Mouse (Mus musculus) midbrain, postnatal 0 days (tissue): ENCODE results near the gene H2-M5. TPM values are rescaled to one million over a fixed set of nuclear protein-coding genes. Genes with fewer than 3 reads are reported as not detected.

Source experiments
- ATAC-seq: fragments of 200-750 bp; cut with Nextera tagmentation; 2 replicates; pipeline ENCODE4 v1.8.0; 2017; ENCODE audit warnings: moderate number of reproducible peaks, mild to moderate bottlenecking, moderate TSS enrichment, moderate library complexity; ENCODE audit not compliant: low FRiP score
- DNase-seq: peaks from one replicate; pipeline ENCODE4 v3.0.0-alpha.2; 2015; ENCODE audit warnings: low spot score
- H3K27ac ChIP-seq: fragments of 300-500 bp; sonication (generic); 2 replicates; pipeline ENCODE4 v1.5.1; 2014; ENCODE audit warnings: low read depth, mild to moderate bottlenecking, low read length, mixed read lengths
- H3K27me3 ChIP-seq: fragments of 300-500 bp; sonication (generic); 2 replicates; pipeline ENCODE4 v1.6.1; 2014; ENCODE audit warnings: low read length, control low read depth, mixed read lengths; ENCODE audit not compliant: insufficient read depth
- H3K36me3 ChIP-seq: fragments of 300-500 bp; sonication (generic); 2 replicates; pipeline ENCODE4 v1.6.1; 2014; ENCODE audit warnings: low read length, control low read depth, mixed read lengths; ENCODE audit not compliant: insufficient read depth
- H3K4me1 ChIP-seq: fragments of 300-500 bp; sonication (generic); 2 replicates; pipeline ENCODE4 v1.6.1; 2014; ENCODE audit warnings: mild to moderate bottlenecking, control low read depth, antibody characterized with exemption, low read length, mixed read lengths; ENCODE audit not compliant: insufficient read depth
- H3K4me2 ChIP-seq: fragments of 300-500 bp; sonication (generic); 2 replicates; pipeline ENCODE4 v1.6.1; 2014; ENCODE audit warnings: low read depth, mild to moderate bottlenecking, low read length, mixed read lengths; ENCODE audit not compliant: poor library complexity, severe bottlenecking
- H3K4me3 ChIP-seq: fragments of 300-500 bp; sonication (generic); 2 replicates; pipeline ENCODE4 v1.5.1; 2014; ENCODE audit warnings: low read depth, mild to moderate bottlenecking, low read length, moderate library complexity
- H3K9ac ChIP-seq: fragments of 300-500 bp; sonication (generic); replicated peaks from 2 replicates; pipeline ENCODE4 v1.6.1; 2014; ENCODE audit warnings: mild to moderate bottlenecking, low read length, moderate library complexity, mixed read lengths; ENCODE audit not compliant: poor library complexity, severe bottlenecking
- H3K9me3 ChIP-seq: fragments of 300-500 bp; sonication (generic); 2 replicates; pipeline ENCODE4 v1.6.1; 2016; ENCODE audit warnings: low read length, control low read depth
- CTCF ChIP-seq: IDR thresholded peaks from 2 replicates; pipeline ENCODE4 v1.5.1; 2016; ENCODE audit warnings: antibody characterized with exemption, mild to moderate bottlenecking
- WGBS: fragments of 180-500 bp; shearing (Covaris S2); extraction: QIAGEN DNeasy Blood & Tissue Kit; methylation state at CpG from one replicate; pipeline ENCODE4 v1.1.7; 2014; 5-methylcytosine and 5-hydroxymethylcytosine counted together
- polyA plus RNA-seq: library from polyadenylated mRNA; unstranded; fragments of >200 nt; fragmentation: Nextera tagmentation; extraction: Ambion mirVana; gene quantifications from 2 replicates; pipeline ENCODE4 v1.2.1, GENCODE M21; 2015
- total RNA-seq: library from RNA; depleted of rRNA; stranded (reverse); fragments of >200 nt; gene quantifications from 2 replicates; pipeline ENCODE4 v1.2.3, GENCODE M21; 2014

H2-M5 gene
- total and polyA plus RNA-seq, 2 experiments from 2014 or later: 1.6 to 2.0 TPM

GRCm38 (mm10) chr17:36988475-36988874 is 862 bp downstream of the H2-M5 start:
- H3K4me3 ChIP-seq: peak overlapping the region; percentile 11; the same call in 1 of the 2 replicates
- 9% methylated on average over 24 of the region's 24 CpGs for WGBS
- ATAC-seq: peak; percentile 70
- no peaks in the 10 kb centered on the region for H3K9me3 ChIP-seq
- no peaks in the 10 kb centered on the region for H3K4me1 ChIP-seq
- no peaks in the 10 kb centered on the region for H3K36me3 ChIP-seq
- no peak overlapping the region for H3K27ac ChIP-seq
- peaks cover 13% of the 10 kb centered on the region for H3K27me3 ChIP-seq
- no peak for TF ChIP-seq CTCF
- peak overlapping the region; percentile 32 for H3K4me2 ChIP-seq
- H3K9ac ChIP-seq: no peak overlapping the region
- peak; percentile 3 for DNase-seq

DNA sequence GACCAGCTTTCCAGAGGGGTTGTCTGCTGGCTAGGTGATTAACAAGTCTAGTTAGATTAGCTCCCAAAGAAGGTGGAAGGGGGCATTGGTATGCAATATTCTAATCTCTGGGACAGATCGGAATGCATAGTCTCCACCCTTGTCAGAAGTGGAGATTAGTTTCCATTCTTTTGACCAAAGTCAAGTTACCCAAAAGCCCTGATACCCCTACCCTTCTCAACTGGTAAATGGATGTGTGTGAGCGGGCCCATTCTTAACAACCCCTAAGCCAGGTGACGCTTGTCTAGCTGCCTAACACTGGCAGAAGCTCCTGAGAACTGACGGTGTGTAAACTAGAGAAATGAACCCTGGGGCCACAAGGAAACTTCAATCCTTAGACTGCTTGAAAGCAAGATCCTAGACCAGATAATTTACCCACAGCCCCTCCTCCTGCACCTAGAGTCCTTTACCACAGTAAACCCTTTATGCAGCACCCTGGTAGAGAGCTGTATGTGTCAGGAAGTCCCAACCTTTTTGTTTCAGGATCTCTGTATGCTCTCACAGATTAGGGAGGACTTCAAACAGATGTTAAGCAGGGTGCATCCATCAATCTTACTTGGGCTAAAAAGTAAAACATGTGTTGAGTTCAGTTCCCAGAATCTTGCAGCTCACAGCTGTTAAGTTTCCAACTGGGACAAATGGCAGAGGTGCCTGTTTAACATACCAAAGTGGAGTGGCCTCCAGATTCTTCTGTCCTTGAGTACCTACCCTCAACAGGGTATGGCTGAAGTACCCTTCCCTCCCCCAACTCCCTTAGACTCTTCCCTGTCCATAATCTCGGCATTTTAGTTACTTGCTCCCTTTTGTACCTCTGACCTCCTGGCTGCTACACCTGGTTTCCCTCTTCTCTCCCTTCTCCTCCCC is 6.8 kb downstream of the H2-M5 start:
- no peak for DNase-seq
- 41% methylated on average over 5 of the region's 5 CpGs for WGBS
- no peak for TF ChIP-seq CTCF
- H3K27me3 ChIP-seq: no peaks in the 10 kb centered on the region
- no peaks in the 10 kb centered on the region for H3K36me3 ChIP-seq
- no peak overlapping the region for H3K9ac ChIP-seq
- no peak overlapping the region for H3K4me3 ChIP-seq
- H3K9me3 ChIP-seq: no peaks in the 10 kb centered on the region
- H3K27ac ChIP-seq: no peak overlapping the region
- no peak overlapping the region for H3K4me2 ChIP-seq
- H3K4me1 ChIP-seq: no peaks in the 10 kb centered on the region
- no peak for ATAC-seq

DNA sequence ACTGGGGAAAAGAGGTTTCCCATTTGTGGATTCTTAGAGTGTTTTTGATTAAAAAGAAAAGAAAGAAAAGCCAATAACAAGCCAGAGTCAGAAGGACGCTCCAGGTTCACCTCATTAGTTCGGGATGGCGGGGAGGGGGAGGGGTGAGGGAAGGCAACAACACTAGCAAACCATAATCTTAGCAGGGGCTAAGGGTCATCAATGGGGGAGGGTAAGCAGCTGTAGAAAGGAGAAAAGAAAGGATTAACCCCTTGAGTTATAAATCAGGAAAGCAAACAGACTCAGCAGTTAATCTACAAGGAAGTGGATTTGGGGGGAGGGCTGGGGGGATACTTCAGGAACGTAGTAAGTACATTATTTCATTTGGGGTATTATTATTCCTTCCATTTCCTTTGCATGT is 7.5 kb downstream of the H2-M5 start:
- no peaks in the 10 kb centered on the region for H3K4me1 ChIP-seq
- no peaks in the 10 kb centered on the region for H3K27me3 ChIP-seq
- H3K9me3 ChIP-seq: no peaks in the 10 kb centered on the region
- no peak overlapping the region for H3K9ac ChIP-seq
- no peak for ATAC-seq
- H3K27ac ChIP-seq: no peak overlapping the region
- DNase-seq: no peak
- no peaks in the 10 kb centered on the region for H3K36me3 ChIP-seq
- no peak overlapping the region for H3K4me3 ChIP-seq
- 5% methylated on average over 4 of the region's 4 CpGs for WGBS
- no peak overlapping the region for H3K4me2 ChIP-seq
- TF ChIP-seq CTCF: no peak

- Histone ChIP-seq H3K4me3 (no peak within 1 kb of the TSS), H3K4me1 (no peaks in the 10 kb centered on the region), H3K9ac (no peak within 1 kb of the TSS), H3K9me3 (no peaks in the 10 kb centered on the region), H3K27me3 (no peaks in the 10 kb centered on the region), H3K27ac (no peak within 1 kb of the TSS), H3K4me2 (no peak within 1 kb of the TSS), H3K36me3 (no peaks in the 10 kb centered on the region)
- 16% methylated on average over 18 of the region's 18 CpGs for WGBS
- DNase-seq: no peak
- no peak for ATAC-seq
- no peak for TF ChIP-seq CTCF
Observed at GRCm38 (mm10) chr17:36981221-36981813, 8.0 kb downstream of the H2-M5 start, which contains the start of gene 2410137M14Rik. 2410137M14Rik (minus strand) TSS chr17:36981237.

GRCm38 (mm10) chr17:36973271-36973787 is 16.0 kb downstream of the H2-M5 start:
- DNase-seq: no peak
- 65% methylated on average over 8 of the region's 8 CpGs for WGBS
- TF ChIP-seq CTCF: no peak

DNA sequence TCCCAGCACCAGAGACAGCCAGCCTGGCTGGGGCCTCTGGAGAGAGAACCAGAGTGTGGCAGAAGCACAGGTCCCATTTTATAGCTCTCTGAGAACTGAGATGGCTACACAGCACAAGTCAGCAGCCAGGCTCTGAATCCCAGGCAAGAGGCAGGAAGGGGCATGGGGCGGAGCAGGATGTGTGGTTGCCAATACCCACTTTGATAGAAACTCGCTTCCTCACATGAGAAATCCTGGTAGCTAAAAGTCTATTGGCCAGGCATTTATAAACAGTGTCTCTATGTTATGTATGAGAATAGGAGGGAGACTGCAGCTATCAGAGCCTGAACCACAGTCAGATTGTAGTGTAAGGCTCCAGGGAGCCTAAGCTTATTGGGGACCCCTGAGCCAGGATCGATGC is 16.5 kb downstream of the H2-M5 start:
- H3K9me3 ChIP-seq: no peaks in the 10 kb centered on the region
- no peak overlapping the region for H3K4me2 ChIP-seq
- H3K27ac ChIP-seq: no peak overlapping the region
- no peaks in the 10 kb centered on the region for H3K27me3 ChIP-seq
- H3K4me3 ChIP-seq: no peak overlapping the region
- DNase-seq (no peak), ATAC-seq (no peak)
- TF ChIP-seq CTCF: no peak
- no peaks in the 10 kb centered on the region for H3K4me1 ChIP-seq
- no peak overlapping the region for H3K9ac ChIP-seq
- H3K36me3 ChIP-seq: no peaks in the 10 kb centered on the region
- 94% methylated on average over 3 of the region's 3 CpGs for WGBS

More at GRCm38 (mm10) chr17:36973271-36973787, 16.0 kb downstream of the H2-M5 start:
- no peak for ATAC-seq
- Histone ChIP-seq H3K9me3 (no peaks in the 10 kb centered on the region), H3K4me2 (no peak overlapping the region), H3K4me1 (no peaks in the 10 kb centered on the region), H3K27me3 (no peaks in the 10 kb centered on the region), H3K36me3 (no peaks in the 10 kb centered on the region), H3K27ac (no peak overlapping the region), H3K4me3 (no peak overlapping the region), H3K9ac (no peak overlapping the region)
